Mouse (Mus musculus): ENCODE measurements around the gene Rnps1.
"Not testable (repeated sequence)": the region's sequence is repeated elsewhere in the genome, so short reads cannot be mapped to it uniquely, and the experiment has no call there.

The Rnps1 gene

DNA sequence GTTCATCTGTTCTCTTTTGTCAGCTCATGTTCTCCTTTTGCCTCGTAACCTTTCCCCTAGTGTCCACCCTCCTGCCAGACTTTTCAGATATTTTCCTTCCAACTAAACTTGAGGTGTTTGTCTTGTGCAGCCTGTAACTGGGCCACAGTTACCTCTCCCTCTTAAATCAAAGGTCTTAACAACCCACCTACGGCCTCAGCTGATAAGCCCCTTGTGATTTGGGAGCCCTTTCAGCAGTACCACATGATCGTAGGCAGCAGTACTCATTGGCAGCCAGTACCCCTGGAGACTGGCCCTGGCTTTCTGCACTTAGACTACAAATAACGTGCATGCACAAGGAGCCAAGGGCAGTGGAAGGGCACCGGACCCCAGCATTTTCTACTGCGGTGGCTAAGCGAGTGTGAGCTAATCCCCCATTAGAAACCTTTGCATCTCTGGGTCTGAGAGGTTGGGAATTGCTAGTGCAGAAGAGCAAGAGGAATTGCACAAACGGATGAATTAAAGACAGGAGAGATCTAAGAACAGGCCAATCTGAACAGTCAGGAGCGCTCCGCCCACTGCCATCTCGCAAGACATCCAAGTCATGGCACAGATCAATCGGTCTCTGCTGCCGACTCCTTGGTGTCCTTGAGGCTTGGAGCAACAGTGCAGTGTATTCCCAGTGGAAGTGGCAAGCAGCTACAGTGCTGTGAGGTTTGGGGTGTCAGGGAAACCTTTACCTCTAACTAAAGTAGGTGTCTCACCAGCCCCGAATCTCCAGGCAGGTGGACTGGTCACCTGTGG lies 15.0 kb downstream of the Rnps1 start:
- DNase-seq: no peak

DNA sequence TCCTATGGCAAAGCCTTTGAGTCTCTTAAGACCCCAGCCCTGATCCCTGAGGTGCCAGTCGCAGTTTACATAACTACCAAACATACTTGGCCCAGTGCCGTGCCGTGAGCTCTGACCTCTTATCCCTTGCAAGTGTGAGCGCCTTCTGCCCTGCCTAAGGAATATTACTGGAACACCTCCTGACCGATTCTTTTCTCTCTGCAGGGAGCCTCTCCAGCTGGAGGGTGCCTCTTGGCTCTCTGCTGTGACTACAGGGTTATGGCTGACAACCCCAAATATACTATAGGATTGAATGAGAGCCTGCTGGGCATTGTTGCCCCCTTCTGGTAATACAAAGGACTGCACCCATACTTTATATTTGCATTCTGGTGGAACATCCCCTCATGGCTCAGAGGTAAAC lies 22.7 kb downstream of the Rnps1 start:
- DNase-seq: no peak

DNA sequence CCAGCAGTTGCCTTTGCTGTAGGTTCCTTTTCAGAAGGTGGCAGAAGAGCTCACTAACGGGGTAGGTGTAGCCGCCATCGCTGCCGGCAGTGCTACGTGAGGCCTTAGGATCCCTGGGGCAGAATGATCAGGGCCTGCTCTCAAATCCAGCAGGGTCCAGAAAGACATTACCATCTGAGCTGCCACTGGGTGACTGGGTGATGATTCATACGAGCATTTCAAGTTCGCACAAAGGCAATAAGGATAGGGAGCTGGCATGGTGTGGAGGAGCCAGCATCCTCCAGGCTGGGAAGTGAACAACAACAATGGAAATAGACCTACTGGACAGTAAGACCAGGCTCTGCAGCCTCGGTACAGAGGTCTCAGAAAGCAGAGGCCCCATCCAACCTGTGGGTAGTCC lies 26.0 kb downstream of the Rnps1 start:
- DNase-seq: no peak

DNA sequence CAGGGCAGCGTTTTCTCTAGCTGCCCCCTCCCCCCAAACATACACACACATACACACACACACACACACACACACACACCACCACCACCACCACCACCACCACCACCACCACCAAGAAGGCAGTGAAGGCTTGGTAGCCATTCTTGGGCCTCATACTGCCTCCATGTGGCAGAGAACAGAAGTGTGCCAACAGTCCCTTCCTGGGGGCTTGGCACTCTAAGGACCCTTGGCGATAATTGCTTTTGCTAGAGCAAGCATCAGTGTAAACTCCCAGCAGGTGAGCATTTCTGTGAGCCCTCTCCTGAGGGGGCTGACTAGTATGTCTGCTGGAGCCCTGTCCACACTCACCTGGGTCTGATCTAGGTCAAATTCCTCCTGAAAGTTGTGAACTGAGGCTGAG lies 26.8 kb downstream of the Rnps1 start:
- DNase-seq: no peak

DNA sequence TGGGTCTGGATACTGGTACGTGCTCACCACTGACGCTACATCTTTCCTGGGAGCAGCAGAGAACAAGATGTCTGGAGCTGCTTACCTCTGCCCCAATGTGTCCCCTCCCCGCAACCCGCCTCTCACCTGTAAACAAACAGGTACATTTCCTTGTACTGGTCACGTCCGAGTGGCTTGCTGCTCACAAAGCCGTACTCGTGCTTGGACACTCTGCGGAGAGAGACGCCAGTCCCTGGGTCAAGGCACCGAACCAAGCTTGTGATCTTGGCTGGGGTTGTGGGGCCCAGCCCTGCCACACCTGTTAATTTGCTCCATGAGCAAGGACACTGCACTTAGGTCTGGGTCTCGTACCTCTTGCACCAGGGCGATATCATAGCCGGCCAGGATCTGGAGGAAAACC lies 27.7 kb downstream of the Rnps1 start:
- no peak for DNase-seq

DNA sequence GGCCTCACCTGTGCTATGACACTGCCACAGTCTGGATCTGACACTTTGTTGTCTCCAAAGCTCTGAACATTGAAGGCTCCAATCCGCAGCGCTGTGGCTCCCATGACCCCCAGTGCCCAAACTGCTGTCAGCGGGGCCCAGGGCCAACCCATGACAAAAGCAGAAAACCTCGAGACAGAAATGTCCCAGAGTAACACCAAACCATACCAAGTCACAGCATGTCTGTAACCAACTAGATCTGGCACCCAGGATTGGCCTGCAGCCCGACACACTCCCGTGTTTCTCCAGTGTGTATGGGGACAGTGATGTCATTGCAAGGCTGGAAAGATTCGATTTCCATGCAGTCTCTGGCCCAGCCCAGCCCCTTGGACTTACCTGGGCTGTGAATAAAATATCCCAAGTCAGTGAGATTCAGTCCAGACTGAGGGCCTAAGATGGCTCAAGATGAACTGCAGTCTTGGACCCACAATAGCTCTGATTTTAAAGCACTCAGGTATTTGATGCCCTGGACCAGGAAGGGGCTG lies 28.3 kb downstream of the Rnps1 start, which contains the start of gene Dnase1l2:
Dnase1l2 (minus strand) TSS at position 474 of the 524 bp plus-strand sequence.
- no peak for DNase-seq

DNA sequence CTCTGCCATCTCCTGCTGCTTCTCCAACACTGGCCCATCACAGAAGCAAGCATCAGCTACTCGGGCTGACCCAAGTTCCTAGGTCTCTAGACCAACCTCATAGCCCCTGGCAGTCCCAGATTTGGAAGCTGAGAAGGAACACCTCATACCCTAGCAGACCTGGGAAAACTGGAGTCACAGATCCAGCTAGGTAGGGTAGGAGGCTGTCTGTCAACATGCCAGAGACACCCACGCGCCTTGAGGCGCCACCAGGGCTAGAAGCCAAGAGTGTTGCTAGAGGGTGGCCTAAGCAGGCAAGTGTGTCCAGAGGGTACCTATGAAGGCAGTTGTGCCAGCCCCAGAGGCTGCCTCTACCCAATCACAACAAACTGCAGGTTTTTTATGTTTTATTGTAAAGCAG lies 29.0 kb downstream of the Rnps1 start:
- no peak for DNase-seq

DNA sequence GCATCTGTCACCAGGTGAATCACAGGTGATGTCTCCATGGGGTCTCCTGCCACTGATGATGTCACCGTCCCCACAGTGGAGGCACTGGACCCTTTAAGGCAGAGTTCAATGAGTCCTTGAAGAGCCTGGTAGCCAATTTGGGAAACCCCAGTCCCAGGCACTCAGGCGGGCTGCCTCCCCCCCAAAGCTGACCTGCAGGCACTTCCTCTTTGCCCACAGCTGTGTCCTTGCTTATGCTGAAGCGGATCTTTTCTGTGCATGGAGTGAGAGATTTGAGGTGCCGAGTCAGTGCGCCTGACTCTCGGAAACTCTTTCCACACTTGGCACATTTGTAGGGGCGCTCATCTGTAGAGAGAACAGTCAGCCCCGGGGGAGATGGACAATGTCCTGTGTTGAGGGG lies 32.2 kb downstream of the Rnps1 start:
- no peak for DNase-seq

DNA sequence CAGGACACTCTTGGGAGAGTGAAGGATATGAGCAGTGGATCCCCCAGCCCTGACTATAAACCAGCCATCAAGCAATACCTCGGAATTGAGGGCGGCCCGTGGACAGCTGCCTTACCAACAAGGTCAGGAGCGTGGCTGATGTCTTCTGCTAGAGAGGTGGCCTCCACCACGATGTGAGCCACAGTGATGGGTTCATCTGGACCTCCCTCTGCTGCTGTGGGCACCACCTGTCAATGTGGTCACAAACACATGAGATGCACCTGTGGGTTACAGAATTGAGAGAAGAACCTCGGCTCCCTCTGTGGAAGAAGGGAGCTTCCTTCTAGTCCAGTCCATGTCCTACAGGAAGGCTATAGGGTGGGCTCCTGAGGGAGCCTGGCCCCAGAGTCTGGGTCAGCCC lies 35.1 kb downstream of the Rnps1 start:
- no peak for DNase-seq

DNA sequence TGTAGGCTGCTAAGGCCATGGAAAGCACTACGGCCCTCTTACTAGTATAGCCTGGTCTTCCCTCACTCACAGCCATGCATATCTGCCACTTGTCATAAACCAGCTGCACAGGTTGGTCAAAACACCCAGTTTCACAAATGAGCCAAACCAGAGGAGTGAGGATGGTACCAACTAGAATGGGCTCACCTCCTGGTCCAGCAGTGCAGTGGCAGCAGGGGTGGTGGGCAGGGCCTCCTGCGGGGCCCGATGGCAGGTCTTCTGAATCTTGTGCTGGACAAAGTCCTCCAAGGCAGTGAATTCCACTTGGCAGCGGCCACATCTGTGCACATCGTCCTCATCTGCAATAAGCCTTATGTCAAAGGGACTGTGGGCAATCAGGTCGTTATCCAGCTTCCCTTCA lies 36.9 kb downstream of the Rnps1 start:
- no peak for DNase-seq

DNA sequence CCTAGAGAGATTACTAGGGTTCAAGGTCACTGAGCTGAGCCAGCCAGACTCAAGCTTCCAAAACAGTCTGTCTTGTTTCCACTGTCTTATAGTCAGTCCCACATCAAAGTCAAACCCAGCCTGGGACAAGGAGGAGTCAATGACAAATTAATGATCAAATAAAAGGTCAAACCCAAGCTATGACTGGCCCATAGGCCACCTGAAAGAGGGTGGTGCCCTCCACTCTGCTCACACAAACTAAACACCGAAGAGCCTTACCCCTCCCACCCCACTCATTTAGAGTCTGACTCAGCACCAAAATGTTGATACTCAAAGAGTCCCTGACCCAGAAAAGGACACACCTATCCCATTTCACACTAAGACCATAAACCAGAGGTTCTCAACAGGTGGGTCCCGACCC lies 39.0 kb downstream of the Rnps1 start:
- DNase-seq: no peak

DNA sequence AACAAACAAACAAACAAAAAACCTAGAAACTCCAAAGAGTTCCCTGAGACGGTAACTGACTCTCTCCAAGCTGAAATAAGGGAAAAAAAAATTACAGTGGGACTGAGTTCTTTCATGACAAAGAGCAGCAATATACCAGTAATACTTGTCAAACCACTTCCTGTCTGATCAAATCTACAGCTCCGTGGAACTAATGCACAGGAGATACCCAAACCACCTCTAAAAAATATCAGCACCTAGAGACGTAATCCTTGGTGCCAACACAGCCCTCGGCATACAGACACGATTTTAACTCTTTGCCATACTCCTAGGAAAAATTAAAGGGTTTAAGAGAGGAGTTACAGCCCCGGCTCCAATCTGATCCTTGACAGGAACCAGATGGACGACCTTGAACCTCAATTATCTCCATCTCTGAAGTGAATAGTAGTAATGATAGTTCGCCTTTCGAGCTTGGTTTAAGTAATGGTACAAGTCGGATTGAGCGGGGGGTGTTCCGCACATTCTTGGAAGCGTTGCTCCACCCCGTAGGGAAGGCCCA lies 39.9 kb downstream of the Rnps1 start:
- no peak for DNase-seq

DNA sequence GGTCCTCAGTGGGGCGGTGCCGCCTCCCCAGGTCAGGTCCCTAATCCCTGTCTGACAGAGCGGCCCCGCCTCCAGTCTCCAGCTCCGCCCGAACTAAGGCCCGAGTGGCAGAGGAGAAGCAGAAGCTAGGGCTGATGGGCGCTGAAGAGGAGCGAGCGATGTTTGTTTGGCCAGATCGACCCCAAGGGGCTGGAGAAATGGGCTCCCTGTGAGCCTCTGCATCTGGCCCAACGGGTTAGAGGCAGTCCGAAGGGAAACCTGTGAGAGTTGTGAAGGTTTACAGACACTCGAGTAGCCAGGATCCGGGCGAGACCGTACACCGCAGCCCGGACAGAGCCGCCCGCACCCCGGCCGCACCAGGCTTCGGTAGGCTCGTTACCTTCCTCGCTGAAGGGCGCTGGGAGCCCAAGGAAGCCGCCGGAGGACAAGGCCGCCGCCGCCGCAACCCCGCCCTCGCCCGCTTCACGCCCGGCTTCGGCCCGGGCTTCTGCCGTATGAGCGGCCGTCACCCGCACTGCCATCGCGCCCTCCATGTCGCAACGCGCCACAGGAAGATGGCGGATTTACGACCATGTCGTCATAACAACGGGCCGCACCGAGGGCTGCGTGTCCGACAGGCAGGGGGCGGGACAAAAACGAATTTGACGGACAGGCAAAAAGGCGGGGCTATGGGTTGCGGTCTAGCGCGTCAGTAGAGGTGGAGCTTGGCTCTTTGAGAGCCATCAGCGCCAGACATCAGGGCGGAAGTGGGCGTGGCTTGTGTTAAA lies 40.6 kb downstream of the Rnps1 start:
- DNase-seq: peak; percentile 99

DNA sequence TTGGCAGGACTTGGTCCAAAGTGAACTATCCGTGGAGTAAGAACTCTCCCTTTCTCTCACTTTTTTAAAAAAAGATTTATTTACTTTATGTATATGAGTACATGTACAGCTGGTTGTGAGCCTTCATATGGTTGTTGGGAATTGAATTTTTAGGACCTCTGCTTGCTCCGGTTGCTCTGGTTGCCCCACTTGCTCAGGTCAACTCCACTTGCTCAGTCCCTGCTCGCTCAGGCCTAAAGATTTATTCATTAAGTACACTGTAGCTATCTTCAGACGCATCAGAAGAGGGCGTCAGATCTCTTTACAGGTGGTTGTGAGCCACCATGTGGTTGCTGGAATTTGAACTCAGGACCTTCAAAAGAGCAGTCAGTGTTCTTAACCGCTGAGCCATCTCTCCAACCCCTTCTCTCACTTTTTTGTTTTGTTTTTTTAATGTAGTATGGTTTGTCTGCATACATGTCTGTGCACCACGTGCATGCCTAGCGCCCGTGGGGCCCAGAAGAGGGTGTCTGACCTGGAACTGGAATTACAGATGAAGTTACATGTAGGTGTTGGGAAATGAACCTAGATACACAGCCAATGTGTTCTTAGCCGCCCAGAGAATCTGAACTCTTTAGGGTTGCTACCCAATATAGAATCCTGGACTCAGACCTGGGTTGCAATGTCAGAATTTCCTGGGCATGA lies 41.3 kb downstream of the Rnps1 start:
- DNase-seq: not testable (repeated sequence)

DNA sequence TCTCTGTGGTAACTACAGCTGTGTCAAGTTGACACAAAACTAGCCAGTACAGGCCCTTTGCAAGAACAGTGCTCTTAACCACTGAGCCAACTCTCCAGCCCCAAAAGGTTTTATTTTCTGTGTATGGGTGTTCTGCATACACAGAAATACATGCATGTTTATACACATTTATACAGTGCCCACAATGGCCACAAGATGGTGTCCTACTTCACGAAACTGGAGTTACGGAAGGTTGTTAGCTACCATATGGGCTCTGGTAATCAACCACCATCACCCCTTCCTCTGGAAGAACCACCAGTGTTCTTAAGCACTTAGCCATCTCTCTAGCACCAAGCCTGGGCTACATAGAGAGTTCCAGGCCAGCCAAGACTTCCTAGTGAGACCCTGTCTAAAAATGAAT lies 47.2 kb downstream of the Rnps1 start:
- no peak for DNase-seq

DNA sequence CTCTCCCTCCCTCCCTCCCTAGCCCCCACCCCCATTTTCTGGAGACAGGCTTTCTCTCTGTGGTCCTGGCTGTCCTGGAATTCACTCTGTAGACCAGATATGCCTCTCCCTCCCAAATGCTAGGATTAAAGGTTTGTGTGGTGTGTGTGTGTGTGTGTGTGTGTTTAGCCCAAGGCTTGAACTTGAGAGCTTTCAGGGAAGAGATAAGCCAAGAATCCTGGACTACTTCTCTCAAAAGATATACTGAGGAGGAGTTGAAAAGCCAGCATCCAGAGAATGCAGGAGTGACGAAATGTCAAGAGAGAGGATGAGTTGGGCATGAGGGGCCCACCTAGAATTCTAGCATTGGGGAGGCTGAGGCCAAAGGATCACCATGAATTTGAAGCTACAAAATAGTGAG lies 48.6 kb downstream of the Rnps1 start:
- DNase-seq: no peak

DNA sequence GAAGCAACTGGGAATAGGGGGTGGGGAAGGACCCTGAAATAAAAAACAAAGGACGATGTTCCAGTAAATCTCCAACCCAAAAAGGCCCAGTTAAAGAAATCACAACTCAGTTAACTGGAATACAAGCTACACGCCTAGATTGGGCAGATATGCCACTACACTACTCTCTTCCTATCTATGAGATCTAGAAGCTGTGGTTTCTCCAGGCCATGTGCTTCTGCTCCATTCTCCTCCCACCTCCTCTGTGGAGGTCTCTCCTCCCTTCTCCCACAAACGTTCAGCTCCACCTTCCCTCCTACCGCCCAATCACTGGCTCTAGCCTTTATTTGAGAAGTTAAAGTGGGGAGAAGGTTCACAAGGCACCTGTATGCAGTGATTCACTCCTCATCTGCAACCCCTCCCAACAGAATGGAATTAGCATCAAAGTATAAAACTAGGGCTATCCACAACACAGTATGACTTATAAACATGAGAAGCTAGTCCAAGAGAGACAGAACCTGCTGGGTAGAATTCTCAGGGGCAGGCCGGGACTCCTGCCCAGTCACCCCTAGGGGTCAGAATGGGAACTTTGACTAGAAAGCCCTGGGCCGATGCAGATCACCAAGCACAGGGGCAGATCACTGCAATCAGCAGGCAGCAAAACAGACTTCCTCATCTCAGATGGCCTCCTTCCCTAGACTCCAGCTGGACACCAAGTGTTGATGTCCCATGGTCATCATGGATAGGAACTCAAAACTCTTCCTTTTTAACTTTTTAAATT lies 49.2 kb downstream of the Rnps1 start:
- peak in 1 of 2 experiments; percentile 3 for DNase-seq

DNA sequence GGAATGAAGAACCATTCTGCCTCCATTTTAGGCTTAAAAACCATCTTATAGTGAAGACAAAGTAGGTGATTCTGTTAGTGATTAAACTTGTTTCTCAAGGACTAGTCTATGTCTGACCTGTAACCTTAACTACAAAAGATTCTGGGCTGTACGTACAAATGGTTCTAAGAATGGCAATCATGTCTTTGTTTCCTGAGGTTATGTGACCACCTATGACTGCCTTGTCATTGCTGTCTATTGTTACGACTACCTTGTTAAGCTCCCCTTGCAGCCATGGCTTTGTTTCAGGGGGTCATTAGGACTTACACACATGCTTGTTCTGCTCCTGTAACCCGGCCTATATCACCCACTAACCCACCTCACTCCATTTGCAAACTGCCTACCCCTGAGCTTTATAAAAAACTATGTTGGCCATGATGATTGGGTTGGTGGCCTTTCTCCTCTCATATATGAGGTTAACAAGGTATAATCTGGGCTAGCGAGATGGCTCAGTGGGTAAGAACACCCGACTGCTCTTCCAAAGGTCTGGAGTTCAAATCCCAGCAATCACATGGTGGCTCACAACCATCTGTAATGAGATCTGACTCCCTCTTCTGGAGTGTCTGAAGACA lies 54.4 kb downstream of the Rnps1 start:
- DNase-seq: no peak

DNA sequence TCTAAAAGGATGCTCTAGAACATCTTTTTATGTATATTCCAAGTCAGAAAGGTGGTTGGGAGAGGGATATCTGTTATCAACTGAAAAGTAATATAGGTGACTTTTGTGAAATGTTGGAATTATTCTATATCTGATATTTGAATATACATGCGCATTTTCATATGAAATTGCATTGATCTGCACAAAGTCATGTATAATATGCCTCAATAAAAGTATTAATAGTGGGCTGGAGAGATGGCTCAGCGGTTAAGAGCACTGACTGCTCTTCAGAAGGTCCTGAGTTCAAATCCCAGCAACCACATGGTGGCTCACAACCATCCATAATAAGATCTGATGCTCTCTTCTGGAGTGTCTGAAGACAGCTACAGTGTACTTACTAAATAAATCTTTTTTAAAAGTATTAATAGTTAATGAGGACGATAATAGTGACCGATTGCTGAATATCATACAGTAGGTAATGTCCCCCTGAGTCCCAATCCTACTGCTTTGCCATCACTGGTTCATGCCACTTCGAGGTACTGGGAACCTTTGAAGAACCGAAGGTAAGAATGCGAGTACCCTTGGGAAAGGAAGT lies 55.1 kb downstream of the Rnps1 start:
- DNase-seq: no peak

DNA sequence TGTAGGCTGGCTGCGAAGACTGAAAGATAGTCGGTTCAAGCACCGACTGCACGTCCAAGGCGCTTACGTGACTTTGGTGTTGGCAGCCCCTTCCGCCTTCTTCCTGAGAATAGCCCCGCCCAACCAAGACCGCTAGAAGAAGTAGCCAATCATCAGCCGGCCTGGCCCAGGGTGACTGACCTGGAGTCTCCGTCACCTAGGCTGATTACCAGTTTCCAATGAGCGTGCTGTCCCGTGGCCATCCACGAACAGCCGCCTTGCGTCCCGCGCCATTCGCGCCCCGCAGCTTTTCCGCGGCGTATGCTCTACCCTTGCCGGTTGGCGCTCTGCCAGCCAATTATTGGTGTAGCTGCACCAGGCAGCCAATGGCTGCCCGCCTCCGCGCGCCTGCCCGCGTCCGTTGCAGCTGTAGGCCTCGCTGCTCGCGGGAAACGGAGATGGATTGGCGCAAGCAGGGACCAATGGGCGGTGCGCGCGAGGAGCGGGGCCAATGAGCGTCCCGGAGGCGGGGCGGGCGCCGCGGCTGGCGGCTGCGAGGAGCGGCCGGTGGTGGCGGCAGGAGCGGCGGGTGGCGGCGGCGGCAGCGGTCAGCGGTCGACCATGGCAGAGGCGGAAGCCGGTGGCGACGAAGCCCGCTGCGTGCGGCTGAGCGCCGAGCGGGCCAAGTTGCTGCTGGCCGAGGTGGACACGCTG lies 55.7 kb downstream of the Rnps1 start, which contains the start of the genes E4f1 and Pgp:
E4f1 (minus strand) TSS at position 404 of the 693 bp plus-strand sequence.
Pgp (plus strand) TSS at position 483 of the 693 bp plus-strand sequence.
- DNase-seq: peak; percentile 97
